Mouse (Mus musculus): ENCODE measurements around the gene Csf2ra. TPM values are rescaled to one million over a fixed set of nuclear protein-coding genes. Genes with fewer than 3 reads are reported as not detected.
A peak's percentile ranks its signal among the peaks of the same experiment; 100 is the strongest.
"Not testable (repeated sequence)": the region's sequence is repeated elsewhere in the genome, so short reads cannot be mapped to it uniquely, and the experiment has no call there.

The Csf2ra gene
- polyA plus RNA-seq, 1 experiment from 2014 or later: 32.5 TPM

GRCm38 (mm10) chr19:61207506-61207905 is 20.7 kb downstream of the Csf2ra start:
- H3K27me3 ChIP-seq; H3K4me2 ChIP-seq; H3K36me3 ChIP-seq; H3K9me3 ChIP-seq; ATAC-seq (ENCODE audit: borderline replicate concordance, extremely low read depth, low FRiP score, low TSS enrichment); H3K27ac ChIP-seq; H3K4me1 ChIP-seq; H3K4me3 ChIP-seq; H3K9ac ChIP-seq: not testable (repeated sequence)
- WGBS: 73% methylated on average over 6 of the region's 6 CpGs

GRCm38 (mm10) chr19:61199836-61200235 is 28.4 kb downstream of the Csf2ra start:
- Histone ChIP-seq H3K27me3 (no peaks in the 10 kb centered on the region), H3K9me3 (no peaks in the 10 kb centered on the region), H3K4me3 (no peak overlapping the region), H3K4me1 (no peaks in the 10 kb centered on the region), H3K9ac (no peak overlapping the region), H3K36me3 (no peaks in the 10 kb centered on the region), H3K4me2 (no peak overlapping the region), H3K27ac (no peak overlapping the region)
- 15% methylated on average over 10 of the region's 10 CpGs for WGBS
- ATAC-seq (ENCODE audit: borderline replicate concordance, extremely low read depth, low FRiP score, low TSS enrichment): no peak

GRCm38 (mm10) chr19:61199316-61199715 is 28.9 kb downstream of the Csf2ra start:
- Histone ChIP-seq H3K9me3 (no peaks in the 10 kb centered on the region), H3K4me3 (no peak overlapping the region), H3K36me3 (no peaks in the 10 kb centered on the region), H3K4me2 (no peak overlapping the region), H3K27me3 (no peaks in the 10 kb centered on the region), H3K9ac (no peak overlapping the region), H3K27ac (no peak overlapping the region), H3K4me1 (no peaks in the 10 kb centered on the region)
- no peak for ATAC-seq (ENCODE audit: borderline replicate concordance, extremely low read depth, low FRiP score, low TSS enrichment)
- 16% methylated on average over 13 of the region's 13 CpGs for WGBS

GRCm38 (mm10) chr19:61183590-61183989 is 44.6 kb downstream of the Csf2ra start, which contains the start of gene Gm6020:
Gm6020 (plus strand) TSS chr19:61183890.
- H3K4me3 ChIP-seq; H3K27me3 ChIP-seq; H3K27ac ChIP-seq; H3K36me3 ChIP-seq; H3K4me2 ChIP-seq; H3K9ac ChIP-seq; ATAC-seq (ENCODE audit: borderline replicate concordance, extremely low read depth, low FRiP score, low TSS enrichment); H3K9me3 ChIP-seq; H3K4me1 ChIP-seq: not testable (repeated sequence)
- 83% methylated on average over 2 of the region's 2 CpGs for WGBS

- no peaks in the 10 kb centered on the region for H3K4me1 ChIP-seq
- peak within 1 kb of the TSS; percentile 29 for H3K4me3 ChIP-seq
- 23% methylated on average over 39 of the region's 39 CpGs for WGBS
- no peaks in the 10 kb centered on the region for H3K27me3 ChIP-seq
- peak within 1 kb of the TSS; percentile 51 for H3K4me2 ChIP-seq
- no peak within 1 kb of the TSS for H3K9ac ChIP-seq
- no peaks in the 10 kb centered on the region for H3K9me3 ChIP-seq
- H3K27ac ChIP-seq: no peak within 1 kb of the TSS
- no peak for ATAC-seq (ENCODE audit: borderline replicate concordance, extremely low read depth, low FRiP score, low TSS enrichment)
- no peaks in the 10 kb centered on the region for H3K36me3 ChIP-seq
These were observed 52.4 kb downstream of the Csf2ra start, which contains the start of gene Gm7102 for GRCm38 (mm10) chr19:61175756-61176324. Gm7102 (minus strand) TSS chr19:61176309.

Other genes starting within 250 kb of the Csf2ra start
- gene Zfp950, start 87.6 kb downstream of the Csf2ra start, polyA plus RNA-seq (2015; fragmentation: Nextera tagmentation; extraction: Ambion mirVana): 35.0 and 35.5 TPM in 2 replicates
- 0.14 and 0.15 TPM in 2 replicates for gene Gm7102, start 52.1 kb downstream of the Csf2ra start, polyA plus RNA-seq (2015; fragmentation: Nextera tagmentation; extraction: Ambion mirVana)
- gene Gm6020, start 44.5 kb downstream of the Csf2ra start, polyA plus RNA-seq (2015; fragmentation: Nextera tagmentation; extraction: Ambion mirVana): not detected in 2 replicates
- not detected in 2 replicates for gene Gm21060, start 68.6 kb upstream of the Csf2ra start, polyA plus RNA-seq (2015; fragmentation: Nextera tagmentation; extraction: Ambion mirVana)

Measured in lung, embryonic 15.5 days (tissue).